Mouse (Mus musculus) midbrain, embryonic 11.5 days (tissue): ENCODE measurements around the gene Zfyve26. TPM values are rescaled to one million over a fixed set of nuclear protein-coding genes. Genes with fewer than 3 reads are reported as not detected.
A peak's percentile ranks its signal among the peaks of the same experiment; 100 is the strongest.

Experiments used
- ATAC-seq: fragments of 200-750 bp; cut with Nextera tagmentation; 2 replicates; pipeline ENCODE4 v1.8.0; 2017; ENCODE audit warnings: moderate TSS enrichment, moderate library complexity; ENCODE audit not compliant: low FRiP score
- DNase-seq: peaks from one replicate; pipeline ENCODE4 v3.0.0; 2015; ENCODE audit warnings: low spot score; ENCODE audit errors: missing footprints
- H3K27ac ChIP-seq: fragments of 300-500 bp; sonication (generic); 2 replicates; pipeline ENCODE4 v1.5.1; 2014; ENCODE audit warnings: low read depth, low read length
- H3K27me3 ChIP-seq: fragments of 300-500 bp; sonication (generic); 2 replicates; pipeline ENCODE4 v1.6.1; 2014; ENCODE audit warnings: mild to moderate bottlenecking, low read length, moderate library complexity, mixed read lengths; ENCODE audit not compliant: control insufficient read depth, insufficient read depth
- H3K36me3 ChIP-seq: fragments of 300-500 bp; sonication (generic); 2 replicates; pipeline ENCODE4 v1.6.1; 2014; ENCODE audit warnings: mild to moderate bottlenecking, low read length, moderate library complexity, mixed read lengths; ENCODE audit not compliant: control insufficient read depth, insufficient read depth
- H3K4me1 ChIP-seq: fragments of 300-500 bp; sonication (generic); 2 replicates; pipeline ENCODE4 v1.6.1; 2014; ENCODE audit warnings: low read length; ENCODE audit not compliant: control insufficient read depth, insufficient read depth
- H3K4me2 ChIP-seq: fragments of 300-500 bp; sonication (generic); 2 replicates; pipeline ENCODE4 v1.6.1; 2014; ENCODE audit warnings: mild to moderate bottlenecking, moderate library complexity
- H3K4me3 ChIP-seq: fragments of 300-500 bp; sonication (generic); 2 replicates; pipeline ENCODE4 v1.5.1; 2014; ENCODE audit warnings: low read depth, low read length
- H3K9ac ChIP-seq: fragments of 300-500 bp; sonication (generic); 2 replicates; pipeline ENCODE4 v1.6.1; 2014; ENCODE audit warnings: low read length
- H3K9me3 ChIP-seq: fragments of 300-500 bp; sonication (generic); 2 replicates; pipeline ENCODE4 v1.6.1; 2016; ENCODE audit warnings: low read length; ENCODE audit not compliant: control insufficient read depth
- WGBS: fragments of 180-500 bp; shearing (Covaris S2); extraction: QIAGEN DNeasy Blood & Tissue Kit; methylation state at CpG from one replicate; pipeline ENCODE4 v1.1.7; 2014; 5-methylcytosine and 5-hydroxymethylcytosine counted together
- polyA plus RNA-seq: library from polyadenylated mRNA; unstranded; fragments of >200 nt; fragmentation: Nextera tagmentation; extraction: Ambion mirVana; gene quantifications from 2 replicates; pipeline ENCODE4 v1.2.1, GENCODE M21; 2014

Gene Zfyve26
- polyA plus RNA-seq, 1 experiment from 2014 or later, result 11.5 TPM

GRCm38 (mm10) chr12:79292874-79293273 lies 3.2 kb downstream of the Zfyve26 start:
- no peak for ATAC-seq
- Histone ChIP-seq H3K27ac (no peak overlapping the region), H3K9ac (no peak overlapping the region), H3K4me3 (no peak overlapping the region), H3K27me3 (no peaks in the 10 kb centered on the region), H3K4me2 (no peak overlapping the region), H3K4me1 (peaks cover 9% of the 10 kb centered on the region), H3K36me3 (no peaks in the 10 kb centered on the region), H3K9me3 (no peaks in the 10 kb centered on the region)
- no peak for DNase-seq
- 77% methylated on average over 6 of the region's 6 CpGs for WGBS

- Histone ChIP-seq H3K4me1 (no peaks in the 10 kb centered on the region), H3K9ac (no peak overlapping the region), H3K27me3 (no peaks in the 10 kb centered on the region), H3K4me2 (no peak overlapping the region), H3K27ac (no peak overlapping the region), H3K4me3 (no peak overlapping the region), H3K9me3 (no peaks in the 10 kb centered on the region), H3K36me3 (peaks cover 23% of the 10 kb centered on the region)
- DNase-seq (no peak), ATAC-seq (no peak)
- 95% methylated on average over 8 of the region's 8 CpGs for WGBS
Observed at GRCm38 (mm10) chr12:79282595-79282994, 13.5 kb downstream of the Zfyve26 start.

- H3K36me3 ChIP-seq, result peaks cover 21% of the 10 kb centered on the region
- H3K4me3 ChIP-seq, result no peak overlapping the region
- no peak overlapping the region for H3K9ac ChIP-seq
- 91% methylated on average over 13 of the region's 13 CpGs for WGBS
- ATAC-seq (no peak), DNase-seq (no peak)
- no peaks in the 10 kb centered on the region for H3K4me1 ChIP-seq
- H3K27ac ChIP-seq, result no peak overlapping the region
- no peak overlapping the region for H3K4me2 ChIP-seq
- no peaks in the 10 kb centered on the region for H3K27me3 ChIP-seq
- H3K9me3 ChIP-seq, result no peaks in the 10 kb centered on the region
Observed at GRCm38 (mm10) chr12:79279513-79280115, 16.5 kb downstream of the Zfyve26 start.

- no peak for ATAC-seq
- H3K36me3 ChIP-seq, result peaks cover 17% of the 10 kb centered on the region
- 82% methylated on average over 4 of the region's 4 CpGs for WGBS
Observed at GRCm38 (mm10) chr12:79272604-79273003, 23.5 kb downstream of the Zfyve26 start.

GRCm38 (mm10) chr12:79261035-79261434 lies 35.1 kb downstream of the Zfyve26 start:
- no peak overlapping the region for H3K27ac ChIP-seq
- 59% methylated on average over 5 of the region's 5 CpGs for WGBS
- H3K9me3 ChIP-seq, result no peaks in the 10 kb centered on the region
- no peak overlapping the region for H3K4me3 ChIP-seq
- H3K36me3 ChIP-seq, result peaks cover 14% of the 10 kb centered on the region; the same call in 1 of the 2 replicates
- ATAC-seq (no peak), DNase-seq (peak; percentile 89)
- no peak overlapping the region for H3K9ac ChIP-seq
- no peaks in the 10 kb centered on the region for H3K4me1 ChIP-seq
- H3K27me3 ChIP-seq, result no peaks in the 10 kb centered on the region
- no peak overlapping the region for H3K4me2 ChIP-seq

More at GRCm38 (mm10) chr12:79272604-79273003, 23.5 kb downstream of the Zfyve26 start:
- H3K4me2 ChIP-seq, result no peak overlapping the region
- no peaks in the 10 kb centered on the region for H3K4me1 ChIP-seq
- no peaks in the 10 kb centered on the region for H3K27me3 ChIP-seq
- no peak overlapping the region for H3K9ac ChIP-seq
- no peak for DNase-seq
- H3K4me3 ChIP-seq, result no peak overlapping the region
- H3K27ac ChIP-seq, result no peak overlapping the region
- no peaks in the 10 kb centered on the region for H3K9me3 ChIP-seq

- Histone ChIP-seq H3K36me3 (peaks cover 11% of the 10 kb centered on the region; the same call in 1 of the 2 replicates), H3K27ac (no peak overlapping the region), H3K9me3 (no peaks in the 10 kb centered on the region), H3K4me2 (no peak overlapping the region), H3K4me1 (no peaks in the 10 kb centered on the region), H3K4me3 (no peak overlapping the region), H3K9ac (no peak overlapping the region), H3K27me3 (no peaks in the 10 kb centered on the region)
- DNase-seq (no peak), ATAC-seq (no peak)
- WGBS, result 97% methylated on average over 2 of the region's 2 CpGs
Observed at GRCm38 (mm10) chr12:79260154-79260553, 36.0 kb downstream of the Zfyve26 start.

GRCm38 (mm10) chr12:79254975-79255374 lies 41.1 kb downstream of the Zfyve26 start:
- H3K9me3 ChIP-seq, result no peaks in the 10 kb centered on the region
- WGBS, result 94% methylated on average over 10 of the region's 10 CpGs
- peaks cover 5% of the 10 kb centered on the region; the same call in 1 of the 2 replicates for H3K36me3 ChIP-seq

GRCm38 (mm10) chr12:79253294-79254053 lies 42.6 kb downstream of the Zfyve26 start:
- Histone ChIP-seq H3K27ac (no peak overlapping the region), H3K36me3 (peaks cover 10% of the 10 kb centered on the region; the same call in 1 of the 2 replicates), H3K9me3 (no peaks in the 10 kb centered on the region), H3K27me3 (no peaks in the 10 kb centered on the region), H3K4me3 (no peak overlapping the region), H3K4me2 (no peak overlapping the region), H3K9ac (no peak overlapping the region), H3K4me1 (no peaks in the 10 kb centered on the region)
- DNase-seq (no peak), ATAC-seq (no peak)
- WGBS, result 90% methylated on average over 9 of the region's 9 CpGs

More at GRCm38 (mm10) chr12:79254975-79255374, 41.1 kb downstream of the Zfyve26 start:
- ATAC-seq, result no peak
- no peak overlapping the region for H3K27ac ChIP-seq
- no peaks in the 10 kb centered on the region for H3K4me1 ChIP-seq
- DNase-seq, result no peak
- H3K4me2 ChIP-seq, result no peak overlapping the region
- H3K4me3 ChIP-seq, result no peak overlapping the region
- H3K27me3 ChIP-seq, result no peaks in the 10 kb centered on the region
- H3K9ac ChIP-seq, result no peak overlapping the region

- WGBS, result 89% methylated on average over 3 of the region's 3 CpGs
- no peak overlapping the region for H3K27ac ChIP-seq
- H3K9ac ChIP-seq, result no peak overlapping the region
- no peak overlapping the region for H3K4me2 ChIP-seq
- no peak for ATAC-seq
- no peak for DNase-seq
- H3K4me3 ChIP-seq, result no peak overlapping the region
- H3K9me3 ChIP-seq, result no peaks in the 10 kb centered on the region
- H3K36me3 ChIP-seq, result peaks cover 18% of the 10 kb centered on the region; the same call in 1 of the 2 replicates
- H3K4me1 ChIP-seq, result no peaks in the 10 kb centered on the region
- no peaks in the 10 kb centered on the region for H3K27me3 ChIP-seq
Observed at GRCm38 (mm10) chr12:79248110-79248509, 48.0 kb downstream of the Zfyve26 start.
